19 mouse cellular contexts compared by ENCODE assay signal in genomic region chr17:84155029-84155338, GRCm38 (mm10). TPM values are rescaled to one million over a fixed set of nuclear protein-coding genes. Genes with fewer than 3 reads are reported as not detected.
DNase-seq lines count a peak whose midpoint lies in the region; ATAC-seq lines count a peak whose summit lies in the region.
"Had no signal": no experiment of that assay in that cellular context is flagged by ENCODE, and none has a peak within 500 bp of the region (broad histone marks: within the 10 kb centered on the region; RNA-seq: fewer than 3 reads in every experiment).

No protein-coding gene starts in this region.

- H3K9ac ChIP-seq in intestine, embryonic 15.5 days: no peak overlapping the region
- peak overlapping the region; percentile 11; the same call in 1 of the 2 replicates for H3K9ac ChIP-seq in liver, embryonic 15.5 days
- H3K9ac ChIP-seq: forebrain, embryonic 15.5 days; limb, embryonic 15.5 days had no signal

- no peak overlapping the region for H3K4me3 ChIP-seq in heart, embryonic 10.5 days
- peak overlapping the region; percentile 6; the same call in 1 of the 2 replicates for H3K4me3 ChIP-seq in intestine, embryonic 15.5 days (replicated peaks)
- no peak overlapping the region for H3K4me3 ChIP-seq in liver, embryonic 15.5 days (replicated peaks)
- H3K4me3 ChIP-seq: forebrain, embryonic 15.5 days; left cerebral cortex, adult 2 months; limb, embryonic 15.5 days had no signal

- peak overlapping the region; percentile 81 for H3K27ac ChIP-seq in heart, embryonic 10.5 days
- peak overlapping the region; percentile 72 for H3K27ac ChIP-seq in intestine, embryonic 15.5 days
- peak overlapping the region; percentile 92 for H3K27ac ChIP-seq in liver, embryonic 15.5 days (replicated peaks)
- H3K27ac ChIP-seq: forebrain, embryonic 15.5 days; left cerebral cortex, adult 2 months; limb, embryonic 15.5 days had no signal

- ATAC-seq in intestine, embryonic 15.5 days: no peak
- ATAC-seq in liver, embryonic 15.5 days (ENCODE audit: insufficient read depth): no peak
- ATAC-seq: CD4-positive, CD25-positive, alpha-beta regulatory T cell, adult 4 months; forebrain, embryonic 15.5 days; hindbrain, embryonic 16.5 days; Patski had no signal

- intact Hi-C loops in heart, postnatal 25 days (cut with DNase I): no loop called here

- 92% methylated on average over 6 of the region's 6 CpGs for WGBS in heart, embryonic 10.5 days
- 68% methylated on average over 6 of the region's 6 CpGs for WGBS in intestine, embryonic 15.5 days
- 72% methylated on average over 6 of the region's 6 CpGs for WGBS in liver, embryonic 15.5 days (ENCODE audit: insufficient replicate concordance)

- H3K9me3 ChIP-seq in heart, embryonic 10.5 days: no peaks in the 10 kb centered on the region
- H3K9me3 ChIP-seq in intestine, embryonic 15.5 days: no peaks in the 10 kb centered on the region
- no peaks in the 10 kb centered on the region for H3K9me3 ChIP-seq in liver, embryonic 15.5 days (replicated peaks)
- H3K9me3 ChIP-seq: forebrain, embryonic 15.5 days; limb, embryonic 15.5 days had no signal

- H3K4me2 ChIP-seq in intestine, embryonic 15.5 days (replicated peaks): peak overlapping the region; percentile 34
- 0 out of 2 replicates have a peak overlapping the region, but pooled peaks have one; percentile 39 for H3K4me2 ChIP-seq in liver, embryonic 15.5 days
- H3K4me2 ChIP-seq: forebrain, embryonic 15.5 days; limb, embryonic 15.5 days had no signal

- no peaks in the 10 kb centered on the region for H3K36me3 ChIP-seq in heart, embryonic 10.5 days
- no peaks in the 10 kb centered on the region for H3K36me3 ChIP-seq in intestine, embryonic 15.5 days
- H3K36me3 ChIP-seq in liver, embryonic 15.5 days (replicated peaks): no peaks in the 10 kb centered on the region
- H3K36me3 ChIP-seq: forebrain, embryonic 15.5 days; limb, embryonic 15.5 days had no signal

- H3K27me3 ChIP-seq in heart, embryonic 10.5 days (ENCODE audit: insufficient read depth, poor library complexity, severe bottlenecking): peaks cover 31% of the 10 kb centered on the region; the same call in 1 of the 2 replicates
- no peaks in the 10 kb centered on the region for H3K27me3 ChIP-seq in intestine, embryonic 15.5 days (replicated peaks)
- H3K27me3 ChIP-seq in liver, embryonic 15.5 days: no peaks in the 10 kb centered on the region
- H3K27me3 ChIP-seq: forebrain, embryonic 15.5 days; Patski had no signal

- no peak for DNase-seq in heart, embryonic 10.5 days (ENCODE audit: low spot score)
- no peak for DNase-seq in heart, postnatal 25 days (ENCODE audit: low spot score)
- DNase-seq in thymus, adult 18-20 months: peak; percentile 1 to 13
- DNase-seq in thymus, postnatal 0 days (ENCODE audit: low spot score): no peak
- no peak for DNase-seq in cerebellum, adult 8-10 months
- no peak for DNase-seq in spleen, postnatal 36 days (ENCODE audit: low spot score in 2 of 2)
- DNase-seq: adrenal gland, adult 2 months; cerebellum, adult 18-20 months; heart, adult 18-20 months; kidney, adult 18-20 months; midbrain, embryonic 14.5 days had no signal

- peaks cover 83% of the 10 kb centered on the region for H3K4me1 ChIP-seq in heart, embryonic 10.5 days
- peaks cover 43% of the 10 kb centered on the region for H3K4me1 ChIP-seq in intestine, embryonic 15.5 days (replicated peaks)
- peaks cover 94% of the 10 kb centered on the region for H3K4me1 ChIP-seq in liver, embryonic 15.5 days (replicated peaks)
- H3K4me1 ChIP-seq: forebrain, embryonic 15.5 days had no signal

RNA-seq across cellular contexts. Expression of gene Zfp36l2, which starts 32.8 kb away (rescaled TPM):
- polyA plus RNA-seq in heart, embryonic 10.5 days (2016; fragmentation: Nextera tagmentation; extraction: Ambion mirVana): 5.2 and 10.4 TPM in 2 replicates
- 10 to 100 TPM; 23.3 to 31.3 TPM for total RNA-seq in heart, postnatal 25 days (2021)
- polyA plus RNA-seq in thymus, postnatal 0 days (2015; fragmentation: Nextera tagmentation; extraction: Ambion mirVana): 28.4 and 35.1 TPM in 2 replicates
- 23.2 and 29.7 TPM in 2 replicates for polyA plus RNA-seq in intestine, embryonic 15.5 days (2015; fragmentation: Nextera tagmentation; extraction: Ambion mirVana)
- 6.8 and 7.4 TPM in 2 replicates for polyA plus RNA-seq in liver, embryonic 15.5 days (2015; fragmentation: Nextera tagmentation; extraction: Ambion mirVana)

Comparison
In these comparisons a context has a peak if more than half of its experiments do, and no peak if none do; other contexts are left out.
1. DNase-seq: peak in thymus, adult 18-20 months (2 of 2); none in heart, embryonic 10.5 days (single experiment), heart, postnatal 25 days (single experiment), thymus, postnatal 0 days (single experiment), cerebellum, adult 8-10 months (single experiment) and spleen, postnatal 36 days (0 of 2).
2. Peak in every context shown above with its lines, with median percentiles within 50 percentile points of each other: H3K27ac ChIP-seq.